Mouse (Mus musculus): ENCODE results near the gene Pdpr.
A peak's percentile ranks its signal among the peaks of the same experiment; 100 is the strongest.
"Not testable (repeated sequence)": the region's sequence is repeated elsewhere in the genome, so short reads cannot be mapped to it uniquely, and the experiment has no call there.

The Pdpr gene

DNA sequence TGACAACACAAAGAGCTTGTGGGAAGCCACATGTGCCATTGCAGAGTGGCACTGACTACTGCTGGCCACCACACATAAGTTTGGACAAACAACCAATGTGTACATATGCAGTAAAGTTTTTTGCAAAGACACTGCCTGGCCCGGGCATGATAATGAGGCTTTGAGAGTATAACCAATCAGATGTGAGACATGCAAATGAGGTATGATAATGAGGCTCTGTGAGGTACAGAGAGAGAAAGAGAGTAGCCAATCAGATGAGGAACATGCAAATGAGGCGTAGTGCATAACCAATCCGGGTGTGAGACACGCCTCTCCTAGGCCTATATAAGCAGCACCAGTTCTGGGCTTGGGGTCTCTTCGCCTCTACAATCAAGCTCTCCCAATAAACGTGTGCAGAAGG, 2.1 kb upstream of the Pdpr start, which contains the start of gene Clec18a:
TSS of gene Clec18a (minus strand) at position 101 of the 400 bp plus-strand sequence.
- not testable (repeated sequence) for DNase-seq

DNA sequence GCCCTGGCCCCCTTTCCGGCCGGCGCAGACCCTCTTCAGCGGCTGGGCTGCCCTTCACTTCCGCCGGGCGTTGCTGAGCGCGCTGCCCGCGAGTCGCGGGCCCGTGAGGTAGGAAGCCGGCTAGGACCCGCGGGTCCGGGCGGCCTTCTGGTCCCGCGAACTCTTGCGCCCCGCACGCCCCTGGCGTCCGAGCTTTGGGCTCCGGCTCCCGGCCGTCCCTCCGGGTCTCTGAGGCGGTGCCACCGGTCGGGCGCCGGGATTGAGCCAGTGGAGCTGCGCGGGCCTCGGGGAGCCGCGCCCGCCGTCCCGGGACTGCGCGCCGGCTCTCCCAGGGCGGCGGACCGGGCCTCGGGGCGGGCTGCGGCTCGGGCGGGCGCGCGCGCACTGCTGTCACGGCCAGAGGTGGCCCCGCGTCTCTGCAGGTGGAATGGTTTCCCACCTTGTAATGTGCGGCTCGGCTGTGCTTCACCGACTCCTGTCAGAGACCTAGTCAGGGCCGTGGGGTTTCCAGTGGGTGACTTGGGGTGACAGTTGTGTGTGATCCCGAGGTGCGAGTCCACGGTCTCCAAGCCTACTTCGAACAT, 381 bp downstream of the Pdpr start:
- peak; percentile 46 for DNase-seq

DNA sequence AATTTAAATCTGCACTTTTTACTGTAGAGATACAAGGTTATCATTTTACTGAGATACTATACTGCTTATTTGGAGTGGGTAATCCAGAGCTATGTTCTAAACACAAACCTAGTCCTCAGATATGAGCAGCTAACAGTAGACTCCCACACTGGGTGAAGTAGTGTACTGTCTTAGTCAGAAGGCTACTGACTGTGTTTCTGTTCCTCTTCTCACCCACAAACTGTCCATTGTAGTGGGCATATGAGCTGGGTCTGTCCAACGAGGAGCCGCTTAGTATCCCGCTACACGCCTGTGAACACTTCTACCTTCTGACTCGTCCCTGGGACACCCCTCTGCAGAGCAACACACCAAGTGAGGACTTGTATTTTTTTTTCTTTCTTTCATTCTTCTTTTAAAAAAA, 20.5 kb downstream of the Pdpr start:
- DNase-seq: no peak

DNA sequence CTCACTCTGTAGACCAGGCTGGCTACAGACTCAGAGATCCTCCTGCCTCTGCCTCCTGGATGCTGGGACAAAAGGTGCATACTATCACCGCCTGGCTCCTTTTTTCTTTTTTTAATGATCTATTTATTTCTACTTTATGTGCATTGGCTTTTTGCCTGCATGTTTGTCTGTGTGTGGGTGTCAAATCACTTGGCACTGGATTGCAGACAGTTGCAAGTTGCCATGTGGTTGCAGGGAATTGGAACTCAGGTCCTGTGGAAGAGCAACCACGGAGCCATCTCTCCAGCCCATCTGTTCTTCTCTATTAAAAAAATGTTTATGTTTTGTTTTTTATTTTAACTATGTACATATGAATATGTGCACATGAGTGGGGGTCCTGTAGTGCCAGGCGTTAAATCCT, 25.1 kb downstream of the Pdpr start:
- DNase-seq: no peak

DNA sequence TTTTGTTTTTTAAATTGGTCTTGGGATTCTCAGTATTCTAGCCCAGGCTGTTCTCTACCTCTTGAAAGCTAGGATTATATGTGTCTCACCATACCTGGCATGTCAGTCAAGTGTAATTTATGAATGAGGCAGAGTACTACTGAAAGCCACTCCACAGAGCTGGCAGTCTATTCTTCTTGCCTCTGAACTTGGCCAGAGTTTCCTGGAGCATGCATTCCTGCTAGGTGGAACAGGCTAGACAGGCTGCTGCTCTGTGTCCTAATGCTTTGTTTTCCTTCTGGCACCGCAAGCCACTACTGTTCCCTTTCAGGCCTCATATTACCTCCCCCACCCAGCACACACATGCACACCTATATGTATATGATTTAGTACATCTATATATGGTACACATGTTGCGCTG, 36.3 kb downstream of the Pdpr start:
- no peak for DNase-seq

DNA sequence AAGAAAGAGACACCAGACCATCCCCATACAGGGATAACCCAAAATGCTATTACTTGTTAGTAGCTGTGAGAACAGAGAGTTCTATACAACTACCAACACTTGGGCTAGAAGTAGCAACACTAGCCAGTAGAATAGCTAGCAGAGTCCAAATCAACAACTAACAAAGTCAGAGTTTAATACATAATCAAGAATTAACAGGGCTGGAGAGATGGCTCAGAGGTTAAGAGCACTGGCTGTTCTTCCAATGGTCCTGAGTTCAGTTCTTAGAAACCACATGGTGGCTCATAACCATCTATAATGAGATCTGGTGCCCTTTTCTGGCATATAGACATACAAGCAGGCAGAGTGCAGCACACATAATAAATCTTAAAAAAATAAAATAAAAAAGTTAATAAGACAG, 48.1 kb downstream of the Pdpr start:
- no peak for DNase-seq

DNA sequence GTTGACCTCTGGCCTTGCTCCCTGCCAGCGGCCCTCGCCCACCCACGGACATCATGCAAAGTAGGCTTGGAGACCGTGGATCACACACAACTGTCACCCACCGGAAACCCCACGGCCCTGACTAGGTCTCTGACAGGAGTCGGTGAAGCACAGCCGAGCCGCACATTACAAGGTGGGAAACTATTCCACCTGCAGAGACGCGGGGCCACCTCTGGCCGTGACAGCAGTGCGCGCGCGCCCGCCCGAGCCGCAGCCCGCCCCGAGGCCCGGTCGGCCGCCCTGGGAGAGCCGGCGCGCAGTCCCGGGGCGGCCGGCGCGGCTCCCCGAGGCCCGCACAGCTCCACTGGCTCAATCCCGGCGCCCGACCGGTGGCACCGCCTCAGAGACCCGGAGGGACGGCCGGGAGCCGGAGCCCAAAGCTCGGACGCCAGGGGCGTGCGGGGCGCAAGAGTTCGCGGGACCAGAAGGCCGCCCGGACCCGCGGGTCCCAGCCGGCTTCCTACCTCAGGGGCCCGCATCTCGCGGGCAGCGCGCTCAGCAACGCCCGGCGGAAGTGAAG, 50.5 kb downstream of the Pdpr start:
- peak; percentile 41 for DNase-seq

DNA sequence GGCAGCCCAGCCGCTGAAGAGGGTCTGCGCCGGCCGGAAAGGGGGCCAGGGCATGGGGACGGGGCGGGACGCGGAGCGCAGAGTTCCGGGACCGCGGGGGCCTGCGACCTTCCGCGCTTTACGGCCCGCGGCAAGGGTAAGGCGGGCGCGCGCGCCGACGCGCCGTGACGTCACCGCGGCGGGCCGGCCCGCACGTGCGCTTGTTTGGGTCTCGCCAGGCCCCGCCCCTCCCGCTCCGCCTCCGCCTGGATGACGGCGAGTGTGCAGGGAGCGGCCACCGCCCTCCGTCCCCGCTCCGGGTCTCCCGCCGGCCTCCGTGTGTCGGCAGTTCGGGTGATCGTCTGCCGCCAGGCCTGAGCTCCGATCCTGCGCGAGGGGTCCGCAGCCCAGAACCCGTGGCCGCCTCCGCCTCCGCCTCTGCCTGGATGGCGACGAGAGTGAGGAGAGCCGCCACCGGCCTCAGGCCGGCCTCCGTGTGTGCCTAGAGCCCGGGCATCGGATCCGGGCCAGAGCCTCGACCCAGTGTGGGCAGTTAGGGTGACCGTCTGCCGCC, 51.1 kb downstream of the Pdpr start:
- peak; percentile 94 for DNase-seq

DNA sequence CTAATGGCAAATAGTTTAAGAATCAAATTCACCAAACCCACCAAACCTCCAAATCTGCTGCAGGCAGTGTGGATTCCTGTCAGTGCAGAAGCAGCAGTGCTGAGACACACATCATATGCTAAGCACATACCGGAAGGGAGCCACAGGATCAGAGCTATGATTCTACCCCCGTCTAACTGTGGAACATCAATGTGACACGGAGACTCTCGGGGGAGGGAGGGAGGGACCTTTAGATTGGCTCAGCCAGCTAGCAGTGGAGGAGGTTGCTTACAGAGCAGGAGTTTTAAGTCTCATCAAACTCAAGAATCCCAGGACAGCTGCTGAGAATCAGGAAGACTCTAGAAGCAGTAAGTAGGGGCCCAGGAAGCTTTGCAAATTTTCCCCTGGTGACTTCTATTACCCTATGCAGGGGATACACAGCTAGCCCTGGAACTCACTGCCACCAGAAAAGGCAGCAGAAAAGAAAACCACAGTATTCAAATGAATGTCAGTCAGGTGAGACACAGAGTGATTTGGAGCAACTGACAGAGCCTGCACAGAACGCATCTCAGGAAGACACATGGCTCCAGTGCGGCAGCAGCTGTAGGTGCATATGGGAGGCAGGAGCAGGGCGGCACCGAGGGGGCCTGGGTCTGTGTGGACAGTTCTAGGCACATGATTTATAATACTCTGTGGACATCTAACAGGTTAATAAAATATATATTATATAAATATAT, 61.4 kb downstream of the Pdpr start:
- no peak for DNase-seq

DNA sequence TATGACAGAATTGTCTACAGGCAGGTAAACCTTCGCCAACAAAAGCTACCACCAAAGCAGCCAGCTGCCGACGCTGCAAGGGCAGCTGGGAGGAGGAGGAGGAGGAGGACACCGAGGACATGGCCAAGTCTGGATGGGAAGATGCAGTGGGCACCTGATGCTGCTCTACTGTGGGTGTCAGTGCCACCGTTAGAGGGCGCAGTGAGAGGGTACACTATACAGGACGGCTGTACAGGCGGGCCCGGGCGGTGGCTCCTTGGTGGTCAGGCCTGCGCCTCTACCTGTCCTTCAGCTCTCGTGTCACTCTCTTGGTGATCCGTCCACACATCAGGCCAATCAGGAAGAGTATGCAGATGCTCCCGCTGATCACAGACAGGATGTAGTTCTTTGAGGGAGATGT, 63.2 kb downstream of the Pdpr start:
- peak; percentile 47 for DNase-seq

DNA sequence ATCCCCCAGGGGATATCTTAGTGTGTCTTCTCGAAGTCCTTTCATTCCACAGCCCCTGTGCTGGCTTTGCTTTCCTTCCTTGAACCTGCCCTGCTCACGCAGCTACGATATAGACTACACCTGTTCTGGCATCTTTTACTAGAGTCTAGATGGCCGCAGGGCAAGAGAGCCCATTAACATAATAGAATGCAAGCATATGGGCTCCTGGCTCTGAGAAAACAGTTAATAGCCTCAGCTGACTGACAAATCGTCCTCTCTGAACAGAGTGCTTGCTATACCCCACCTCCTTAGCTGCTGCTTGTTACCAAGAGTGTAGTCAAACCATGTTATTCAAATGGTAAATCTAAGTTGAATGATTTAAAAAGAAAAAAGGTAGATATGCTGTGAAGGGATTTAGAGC, 77.2 kb downstream of the Pdpr start:
- DNase-seq: no peak

DNA sequence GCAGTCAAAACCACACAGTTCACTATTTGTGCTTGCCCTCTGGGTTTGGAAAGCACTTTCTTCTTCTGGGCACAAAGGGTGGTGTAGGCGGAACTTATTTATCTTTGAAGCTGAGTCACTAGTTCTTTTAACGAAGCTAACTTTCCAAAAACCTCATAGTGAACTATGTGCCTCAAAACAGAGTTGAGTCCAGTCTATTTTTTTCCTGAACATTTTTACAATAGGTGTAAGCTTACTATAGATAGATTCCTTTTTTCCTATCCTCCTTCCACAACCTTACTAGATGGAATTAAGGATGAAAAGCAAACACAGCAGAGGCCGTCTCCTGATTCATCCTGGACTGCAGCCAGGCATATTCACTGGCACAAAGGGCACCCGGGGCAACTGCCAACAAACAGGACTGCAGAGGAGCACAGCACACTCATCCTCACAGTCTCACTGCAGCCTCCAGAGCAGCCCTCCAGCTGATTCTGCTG, 91.1 kb downstream of the Pdpr start:
- DNase-seq: peak; percentile 79
